Mouse (Mus musculus) kidney, postnatal 14 days (tissue): ENCODE measurements around the gene Plin3.

Experiments
- DNase-seq: peaks from one replicate; pipeline ENCODE4 v3.0.0; 2022; ENCODE audit warnings: mixed read lengths

The Plin3 gene

DNA sequence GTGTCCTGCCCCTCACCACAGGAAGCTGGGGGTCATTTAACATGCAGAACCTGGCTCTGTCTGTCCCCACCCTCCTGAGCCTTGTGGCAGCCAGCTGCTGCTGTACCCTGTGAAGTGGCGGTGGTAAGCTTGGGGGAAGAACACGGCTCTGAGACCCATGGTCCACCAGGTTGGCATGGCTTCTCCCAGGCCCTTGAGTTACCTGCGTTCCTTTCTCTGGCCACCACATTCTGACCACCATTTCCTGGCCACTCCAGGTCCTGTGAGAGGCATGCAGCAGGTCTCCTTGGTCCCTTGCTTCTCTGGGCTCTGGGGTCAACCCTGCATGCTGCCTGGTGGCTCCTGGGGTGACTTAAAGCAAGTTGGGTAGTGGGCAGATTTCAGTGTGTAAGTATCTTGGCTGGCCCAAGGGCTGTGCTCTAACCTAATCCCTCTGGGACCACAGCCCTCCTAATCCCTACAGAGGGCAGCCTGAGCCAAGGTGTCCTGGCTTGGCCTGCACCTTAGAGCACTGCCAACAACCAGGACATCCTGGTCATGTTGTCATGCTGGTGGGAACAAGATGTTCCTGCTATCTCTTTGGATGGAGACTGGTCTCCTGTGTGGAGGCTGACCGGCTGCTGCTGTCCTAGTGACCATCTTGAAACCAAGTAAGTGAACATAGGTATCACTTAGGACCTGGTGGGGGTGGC, at the start of gene Plin3:
Gene Plin3, minus strand, starts transcription at position 343 of the 692 bp plus-strand sequence.
- no peak for DNase-seq

DNA sequence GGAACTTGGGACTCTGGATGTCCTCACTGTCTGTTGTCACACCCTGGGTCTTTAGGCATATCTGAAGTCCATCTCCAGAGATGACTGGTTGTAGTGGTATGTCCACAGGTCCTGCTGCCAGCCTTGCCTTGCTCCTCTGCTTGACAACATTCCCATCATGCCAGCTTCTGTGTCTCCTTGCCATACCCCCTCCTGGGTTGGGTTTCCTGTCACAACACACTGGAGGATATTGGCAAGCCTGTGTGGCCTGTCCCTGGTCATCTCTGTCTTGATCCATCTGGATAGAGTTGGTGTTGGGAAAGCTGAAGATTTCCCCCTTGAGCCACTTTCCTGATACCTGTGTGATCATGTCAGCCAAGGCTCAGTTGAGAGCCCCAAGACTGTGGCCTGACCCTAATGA, 48.0 kb upstream of the Plin3 start:
- no peak for DNase-seq

DNA sequence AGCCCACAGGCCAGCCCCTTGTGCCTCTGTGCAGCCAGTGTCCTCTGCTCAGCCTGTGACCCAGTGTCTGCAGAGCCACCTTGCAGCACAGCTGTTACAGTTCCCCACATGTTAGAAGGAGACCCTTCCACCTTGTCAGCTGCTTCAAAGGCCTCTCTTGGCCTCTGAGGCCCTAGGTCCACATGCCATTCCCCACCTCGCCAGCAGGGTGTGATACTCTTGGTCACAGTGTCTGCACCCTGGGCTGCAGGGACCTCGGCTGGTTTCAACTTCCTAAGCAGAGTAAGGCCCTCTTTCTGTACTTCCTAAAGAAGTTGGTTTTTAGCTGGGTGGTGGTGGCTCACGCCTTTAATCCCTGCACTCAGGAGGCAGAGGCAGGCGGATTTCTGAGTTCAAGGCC, 46.2 kb upstream of the Plin3 start:
- peak; percentile 38 for DNase-seq

DNA sequence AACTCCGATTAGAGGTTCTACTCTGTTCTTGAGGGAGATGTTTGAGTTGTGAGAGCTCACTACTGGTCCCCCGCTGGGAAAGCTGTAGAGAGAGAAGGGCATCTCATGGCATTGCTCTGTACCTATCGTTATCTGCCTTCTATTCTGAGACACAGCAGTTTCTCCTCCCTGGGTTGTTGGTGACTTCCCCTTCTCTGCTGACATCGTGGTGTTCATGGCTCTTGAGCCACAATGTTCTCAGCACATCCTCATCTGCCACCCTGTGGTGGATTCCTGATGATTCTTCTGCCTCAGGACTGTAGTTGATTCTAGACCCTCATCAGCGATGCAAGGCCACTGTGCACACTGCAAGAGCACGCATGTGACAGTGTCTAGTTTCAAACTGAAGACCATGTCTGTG, 45.1 kb upstream of the Plin3 start:
- no peak for DNase-seq

DNA sequence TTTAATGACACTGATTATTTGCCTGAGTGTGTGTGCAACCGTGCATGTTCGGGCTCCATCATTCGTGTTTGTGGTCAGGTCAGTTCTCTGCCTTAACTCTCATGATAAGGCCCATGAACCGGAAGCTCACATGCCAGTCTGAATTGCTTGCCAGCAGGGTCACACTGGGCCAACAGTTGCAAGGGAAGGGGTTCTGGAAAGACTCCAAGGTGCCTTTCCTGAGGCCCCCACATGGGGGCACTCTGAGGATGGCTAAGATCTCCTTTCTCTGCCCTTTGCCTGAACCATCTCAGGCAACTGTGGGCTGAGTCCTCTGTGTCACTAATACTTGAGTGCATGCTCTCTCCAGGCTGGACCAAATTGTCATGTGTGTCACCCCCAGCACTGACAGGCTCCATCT, 44.5 kb upstream of the Plin3 start:
- peak; percentile 81 for DNase-seq

DNA sequence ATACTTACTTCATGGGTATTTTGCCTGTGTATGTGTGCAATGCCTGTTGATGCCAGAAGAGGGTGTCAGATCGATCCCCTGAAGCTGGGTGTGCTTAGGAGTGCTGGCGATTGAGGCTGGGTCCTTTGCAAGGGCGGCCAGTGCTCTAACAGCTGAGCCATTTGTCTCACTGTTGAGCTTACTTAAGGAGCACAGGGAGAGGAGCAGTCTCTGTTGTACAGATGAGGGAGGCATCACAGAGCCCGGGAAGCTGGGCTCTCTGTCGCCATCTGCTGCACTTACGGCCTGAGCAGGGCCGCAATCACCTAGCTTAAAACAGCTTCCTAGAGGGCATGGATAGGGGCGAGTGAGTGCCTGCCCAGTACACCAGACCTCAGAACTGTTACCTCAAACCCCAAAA, 40.3 kb upstream of the Plin3 start:
- DNase-seq: no peak

DNA sequence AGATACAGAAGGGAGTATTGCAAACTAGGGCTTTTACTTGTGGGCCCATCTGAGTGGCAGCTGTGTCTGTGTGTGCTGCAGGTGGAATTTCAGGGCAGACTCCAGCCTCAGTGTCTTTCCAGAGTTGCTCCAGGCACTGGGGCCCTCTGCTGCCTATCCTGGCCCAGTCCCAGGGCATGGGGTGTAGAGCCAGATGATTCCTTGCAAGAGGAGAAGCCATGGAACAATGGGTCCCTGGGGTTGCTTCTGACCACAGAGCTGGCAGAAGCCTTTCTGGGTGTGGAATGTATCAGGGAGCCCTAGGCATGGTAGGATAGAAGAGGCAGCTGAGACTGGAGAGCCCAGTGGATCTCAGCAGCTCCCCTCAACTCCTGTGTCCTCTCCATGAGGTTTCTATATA, 38.6 kb upstream of the Plin3 start:
- no peak for DNase-seq

DNA sequence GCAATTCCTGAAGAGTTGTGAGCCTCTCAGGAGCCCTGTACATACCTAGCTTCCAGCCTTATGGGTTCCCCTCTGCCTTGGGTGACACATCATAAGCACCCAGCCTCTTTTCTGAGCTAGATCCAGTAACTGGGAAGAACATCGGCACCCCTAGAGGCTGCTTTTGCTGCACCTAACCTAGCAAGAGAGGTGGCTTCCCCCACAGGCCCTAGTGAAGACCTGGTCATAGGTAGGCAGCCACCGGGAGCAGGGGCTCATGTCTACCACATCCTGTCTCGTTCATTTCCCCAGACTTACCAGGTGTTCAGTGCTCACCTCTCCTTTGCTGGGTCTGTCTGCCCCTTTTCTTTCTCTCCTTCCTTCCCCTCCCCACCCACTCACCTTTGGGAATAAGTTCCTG, 37.7 kb upstream of the Plin3 start:
- no peak for DNase-seq

DNA sequence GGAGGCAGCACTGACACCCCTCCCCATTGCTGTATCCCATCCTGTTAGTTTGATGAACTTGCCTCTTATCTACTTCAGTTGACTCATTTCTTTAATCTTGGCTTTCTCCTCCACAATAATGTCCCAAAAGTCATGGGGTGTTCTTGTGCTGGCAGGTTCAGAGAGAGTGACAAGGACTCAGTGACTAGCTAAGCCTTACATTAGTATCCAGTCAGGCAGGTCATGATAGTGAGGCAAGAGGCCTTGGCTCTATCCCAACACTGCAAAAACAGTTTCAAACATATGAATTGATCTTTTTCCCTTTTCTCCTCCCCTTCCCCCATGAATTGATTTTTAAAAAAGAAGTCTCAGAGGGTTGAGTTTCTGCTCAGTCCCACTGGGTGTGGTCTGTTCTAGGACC, 36.6 kb upstream of the Plin3 start:
- no peak for DNase-seq

DNA sequence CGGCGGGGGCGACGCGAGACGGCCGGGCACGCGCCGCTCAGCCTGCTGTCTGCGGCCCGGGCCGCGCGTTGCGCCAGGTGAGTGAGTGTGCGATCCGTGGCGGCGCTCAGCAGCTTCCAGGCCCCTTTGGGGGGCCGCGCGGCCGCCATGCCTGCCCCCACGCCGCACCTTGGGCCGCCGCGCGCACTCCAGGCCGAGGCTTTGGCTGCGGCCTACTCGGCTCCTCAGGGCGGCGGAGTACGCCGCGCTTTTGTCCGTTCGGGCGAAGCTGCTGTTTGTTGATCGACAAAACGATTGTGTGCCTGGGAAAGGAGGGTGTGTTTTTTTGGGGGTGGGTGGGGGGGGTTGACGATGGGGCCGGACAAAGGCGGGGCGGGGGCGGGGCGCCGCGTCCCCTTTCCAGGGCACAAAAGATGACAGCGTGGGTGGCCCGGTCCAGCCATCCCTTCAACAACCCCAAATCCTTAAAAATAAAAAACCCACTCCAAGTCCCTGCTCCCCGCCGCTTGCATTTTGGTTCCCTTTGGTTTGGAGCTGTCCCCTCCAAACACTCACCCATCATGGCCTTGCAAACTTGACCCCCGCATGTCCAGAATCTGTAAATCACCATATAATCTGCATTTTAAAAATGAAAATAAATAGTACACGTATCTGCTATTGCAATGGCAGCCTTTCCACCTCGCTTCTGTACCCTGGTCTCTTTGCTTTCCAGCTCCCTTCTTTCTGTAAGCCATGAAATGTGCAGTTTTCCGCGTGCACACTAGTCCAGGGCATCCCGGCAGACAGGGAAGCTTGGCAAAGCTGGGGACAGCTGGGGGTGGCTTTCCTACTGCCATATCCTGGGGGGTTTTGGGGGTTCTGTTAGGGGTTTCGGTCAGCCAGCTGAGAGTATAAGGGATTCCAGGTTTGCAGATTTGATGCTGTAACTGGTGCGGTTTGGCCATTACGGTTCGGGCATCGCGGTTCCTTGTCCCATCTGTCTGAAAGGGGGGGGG, 33.8 kb upstream of the Plin3 start:
- peak; percentile 53 for DNase-seq

DNA sequence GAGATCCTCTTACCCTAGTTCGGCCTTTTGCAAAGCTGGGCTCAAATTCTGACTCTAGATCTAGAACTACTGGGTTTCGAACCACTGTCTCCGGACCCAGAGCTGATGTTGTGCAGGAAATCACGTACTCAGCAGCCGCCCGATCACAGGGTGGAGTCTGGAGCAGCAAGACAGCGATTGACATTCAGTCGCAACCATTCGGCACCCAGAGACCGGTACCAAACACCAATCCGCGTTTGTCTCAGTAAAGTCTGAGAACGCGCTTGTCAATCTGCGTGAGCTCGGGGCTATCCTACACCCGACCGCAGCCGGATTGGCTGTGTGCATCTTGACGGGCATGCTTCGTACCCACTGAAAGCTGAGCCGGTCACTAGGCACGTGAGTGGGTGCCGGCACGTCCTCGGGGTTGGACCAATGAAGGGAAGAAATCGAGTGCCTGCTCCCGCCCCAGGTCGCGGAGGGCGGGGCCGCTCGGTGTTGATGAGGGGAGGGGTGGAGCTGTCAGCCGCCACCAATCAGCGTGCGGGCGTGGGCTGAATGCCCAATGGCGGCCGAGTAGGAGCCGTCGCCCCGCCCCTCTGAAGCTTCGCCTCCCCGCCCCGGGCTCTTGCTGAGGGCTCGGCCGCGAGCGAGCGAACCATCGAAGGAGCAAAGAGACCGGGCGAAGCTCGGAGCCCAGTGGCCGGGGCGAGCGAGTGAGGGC, 32.9 kb upstream of the Plin3 start, which contains the start of gene Kdm4b:
Gene Kdm4b, plus strand, starts transcription at position 613 of the 703 bp plus-strand sequence.
- peak; percentile 99 for DNase-seq

DNA sequence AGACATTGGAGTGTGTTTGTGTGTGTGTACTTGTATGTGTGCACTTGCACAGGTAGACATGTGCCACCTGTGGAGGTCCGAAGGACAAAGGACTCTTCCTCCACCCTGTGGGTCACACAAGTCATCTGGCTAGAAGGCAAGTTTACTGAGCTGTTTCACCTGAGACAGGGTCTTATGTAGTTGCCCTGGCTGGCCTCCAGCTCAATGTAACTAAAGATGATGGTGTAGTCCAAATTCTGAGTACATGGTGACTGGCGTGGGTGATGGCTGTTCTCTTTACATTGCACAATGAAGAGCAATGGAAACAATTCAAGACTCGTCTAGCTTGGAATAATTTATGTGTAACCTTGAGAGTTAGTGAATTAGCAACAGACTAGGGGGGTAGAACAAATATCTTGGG, 31.7 kb upstream of the Plin3 start:
- DNase-seq: no peak

DNA sequence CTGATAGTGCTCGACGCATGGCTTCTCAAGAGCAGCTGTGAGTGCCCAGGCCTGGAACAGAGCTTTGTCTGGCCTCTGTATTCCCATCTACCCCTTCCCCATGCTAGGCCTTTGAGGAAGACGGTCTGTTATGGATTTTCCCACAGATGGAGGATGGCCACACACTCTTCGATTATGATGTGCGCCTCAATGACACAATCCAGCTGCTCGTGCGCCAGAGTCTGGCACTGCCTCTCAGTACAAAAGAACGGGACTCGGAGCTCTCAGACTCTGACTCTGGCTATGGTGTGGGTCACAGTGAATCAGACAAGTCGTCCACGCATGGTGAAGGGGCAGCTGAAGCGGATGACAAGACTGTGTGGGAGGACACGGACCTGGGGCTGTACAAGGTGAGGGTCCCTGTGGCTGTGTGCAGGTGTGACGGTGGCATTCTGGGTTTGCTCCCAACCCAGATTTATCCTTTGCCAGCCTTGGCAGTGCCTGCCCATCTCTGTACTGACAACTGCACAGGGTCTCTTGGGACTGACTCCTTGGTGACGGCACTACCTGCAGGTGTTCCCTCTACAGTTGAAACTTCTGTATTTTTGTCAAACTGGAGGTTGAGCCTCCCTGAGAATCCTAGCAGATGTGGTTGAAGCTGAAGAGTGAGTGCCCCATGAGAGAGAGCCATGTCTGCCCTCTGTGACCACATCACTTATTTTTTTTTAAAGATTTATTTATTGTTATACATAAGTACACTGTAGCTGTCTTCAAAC, 16.7 kb upstream of the Plin3 start:
- DNase-seq: no peak

DNA sequence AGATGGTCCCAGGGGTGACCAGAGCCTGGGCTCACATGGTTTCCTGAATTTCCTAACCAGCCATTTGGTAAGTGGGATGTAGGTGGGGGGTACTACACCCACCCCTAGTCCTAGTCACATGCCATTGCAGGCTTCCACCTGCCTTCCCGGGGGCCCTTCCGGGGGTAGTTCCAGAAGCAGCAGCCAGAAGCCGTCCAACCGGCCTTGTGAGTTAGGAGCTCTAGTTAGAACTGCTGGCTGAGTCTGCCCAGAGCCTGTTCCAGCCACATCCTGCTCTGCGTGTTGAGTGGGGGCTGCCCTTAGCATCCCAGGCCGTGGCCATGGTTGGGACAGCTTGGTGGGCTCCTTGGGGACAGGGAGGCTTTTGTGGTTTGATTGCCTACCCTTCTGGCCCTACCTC, 15.4 kb upstream of the Plin3 start:
- peak; percentile 76 for DNase-seq

DNA sequence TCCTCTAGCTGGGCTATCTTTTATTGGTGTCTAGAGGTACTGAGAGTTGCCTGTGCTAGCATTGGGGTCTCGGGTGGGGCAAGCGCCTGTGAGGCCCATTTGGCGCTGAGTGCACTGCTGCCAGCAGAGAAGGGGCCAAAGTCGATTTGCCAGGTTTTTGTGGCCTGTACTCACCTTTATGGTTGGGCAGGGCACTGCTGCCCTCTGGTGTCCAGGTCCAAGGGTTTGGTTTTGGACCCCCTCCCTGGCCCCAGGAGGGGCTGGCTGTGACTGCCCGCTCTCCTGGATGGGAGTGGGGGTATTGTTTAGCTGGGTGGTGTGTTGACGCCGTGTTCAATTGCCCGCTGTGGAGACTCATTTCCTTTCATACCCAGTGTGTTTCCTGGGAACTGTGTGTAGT, 13.2 kb upstream of the Plin3 start:
- peak; percentile 62 for DNase-seq

DNA sequence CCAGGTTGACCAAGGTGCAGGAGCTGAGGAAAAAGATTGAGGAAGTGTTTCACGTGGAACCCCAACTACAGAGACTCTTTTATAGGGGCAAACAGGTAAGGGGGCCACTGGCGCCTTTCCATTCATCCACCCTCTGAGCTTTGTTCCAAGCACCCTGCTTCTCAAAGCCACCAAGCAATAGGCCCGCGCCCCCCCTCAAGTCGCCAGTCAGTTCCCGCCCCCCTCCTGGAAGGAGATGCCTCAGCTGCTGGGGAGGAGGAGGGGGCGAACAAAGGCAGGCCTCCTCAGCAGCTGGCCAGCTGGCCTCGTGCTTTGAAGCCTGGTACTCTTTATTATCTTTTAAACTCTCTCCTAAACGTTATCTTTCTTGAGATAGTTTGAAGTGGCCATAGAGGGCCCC, 12.5 kb upstream of the Plin3 start:
- no peak for DNase-seq

DNA sequence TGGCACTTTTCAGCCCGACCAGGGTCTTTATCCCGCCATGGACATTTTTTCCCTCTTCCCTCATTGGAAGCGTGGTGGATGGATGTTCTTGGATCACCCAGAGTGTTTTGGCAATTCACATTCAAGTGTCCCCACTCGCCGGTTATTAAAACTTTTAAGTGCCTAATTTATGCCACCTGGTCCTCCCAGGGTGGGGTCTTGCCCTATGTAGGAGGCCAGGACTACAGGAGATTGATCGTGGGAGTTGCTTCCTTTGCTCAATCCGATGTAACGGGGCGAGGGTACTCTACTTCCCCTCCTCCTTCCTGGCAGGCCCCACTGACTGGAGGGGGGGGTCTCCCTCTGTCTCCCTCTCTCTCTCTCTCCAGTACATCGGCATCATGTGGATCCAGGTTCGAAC, 12.0 kb upstream of the Plin3 start:
- DNase-seq: no peak

DNA sequence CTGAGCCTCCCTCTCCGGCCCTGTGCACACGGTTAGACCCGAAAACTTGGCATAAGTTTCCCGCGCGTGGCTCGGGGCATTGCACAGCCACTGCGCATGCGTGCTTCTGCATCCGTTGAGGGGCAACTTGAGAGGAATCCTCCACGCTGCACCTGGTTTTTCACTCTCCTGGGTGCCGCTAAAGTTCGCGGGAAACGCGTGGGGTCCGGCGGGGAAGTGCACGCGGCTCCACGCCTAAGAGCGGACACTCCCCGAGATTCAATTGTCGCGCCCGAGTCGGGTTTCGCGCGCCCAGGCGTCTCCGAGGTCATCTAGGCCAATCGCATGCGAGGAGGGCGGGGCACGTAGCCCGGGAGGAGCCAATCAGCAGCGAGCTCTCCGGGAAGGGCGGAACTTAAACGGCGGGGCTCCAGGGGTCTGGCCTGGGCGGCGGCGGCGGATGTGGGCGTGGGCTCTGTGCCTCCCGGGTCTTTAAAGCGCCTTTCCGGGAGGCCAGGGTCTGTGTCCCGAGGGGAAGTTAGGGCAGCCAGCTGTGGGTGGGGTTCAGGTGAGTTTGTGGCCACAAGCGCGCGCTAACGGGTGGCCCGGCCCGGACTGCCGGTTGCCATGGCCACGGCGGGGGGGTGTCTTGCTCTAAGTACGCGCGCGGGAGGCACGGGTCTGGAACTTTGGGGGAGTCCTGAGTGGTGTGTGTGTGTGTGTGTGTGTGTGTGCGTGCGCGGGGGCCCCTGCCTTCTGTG, 11.3 kb upstream of the Plin3 start:
- peak; percentile 97 for DNase-seq

DNA sequence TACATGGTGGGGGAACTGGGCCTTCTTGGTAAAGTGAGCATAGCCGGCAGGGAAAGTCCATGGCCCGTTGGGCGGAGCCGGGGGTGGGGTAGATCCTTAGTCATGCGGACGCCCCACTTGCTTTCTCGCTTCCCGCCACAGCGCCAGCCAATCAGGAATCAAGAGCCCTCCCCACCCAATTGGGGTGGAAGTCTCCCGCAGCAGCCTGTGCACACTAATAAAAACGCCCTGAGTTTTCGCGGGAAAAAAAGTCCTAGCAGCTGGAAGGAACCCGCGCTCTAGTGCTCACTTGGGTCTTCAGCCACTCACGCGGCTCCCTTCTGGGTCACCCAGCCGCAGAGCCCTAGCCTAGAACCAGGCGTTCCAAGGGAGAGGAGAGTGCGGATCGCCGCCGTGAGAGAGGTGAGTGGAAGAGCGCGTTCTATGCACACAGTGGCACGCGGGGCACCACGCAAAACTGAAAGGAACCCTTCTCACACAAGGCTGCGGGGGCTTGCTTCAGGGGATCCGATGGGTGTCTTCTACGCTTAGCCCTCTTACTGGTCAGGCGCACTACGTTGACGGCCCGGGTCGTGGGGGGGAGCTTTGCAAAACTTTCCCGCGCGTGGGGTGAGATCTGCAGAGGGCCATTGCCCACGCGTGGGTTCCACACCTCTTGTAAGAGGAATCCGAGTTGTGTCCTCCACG, 10.6 kb upstream of the Plin3 start, which contains the start of gene Uhrf1:
Gene Uhrf1, plus strand, starts transcription at position 162 of the 687 bp plus-strand sequence.
- peak; percentile 89 for DNase-seq

DNA sequence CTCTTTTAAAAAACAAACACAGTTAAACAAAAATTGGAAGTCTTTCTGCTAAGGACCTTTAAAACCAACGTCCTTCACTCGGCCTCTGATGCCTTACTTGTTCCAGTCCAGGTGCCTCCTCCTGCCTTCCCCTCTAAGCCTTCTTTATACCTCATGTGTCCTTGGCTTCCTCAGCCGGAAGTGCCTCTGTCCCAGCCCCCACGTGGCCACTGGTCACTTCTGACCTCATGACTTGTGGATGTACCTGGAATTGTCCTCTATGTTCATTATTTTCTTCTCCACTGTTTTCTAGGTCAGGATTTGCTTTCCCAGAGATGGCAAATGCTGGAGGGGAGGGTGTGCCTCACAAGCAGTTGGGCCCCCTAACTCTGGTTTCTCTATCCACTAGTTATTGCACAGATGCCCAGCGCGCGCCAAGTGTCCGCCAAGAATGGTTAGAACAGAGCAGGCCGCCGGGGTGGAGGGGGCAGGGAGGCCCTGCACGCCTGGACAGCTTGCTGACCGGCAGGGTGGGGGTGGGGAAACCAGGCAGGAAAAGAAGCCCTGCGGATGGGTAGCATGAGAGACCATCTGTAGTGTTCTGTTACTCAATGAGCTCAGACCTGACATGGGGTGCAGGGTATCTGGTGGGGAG, 9.8 kb upstream of the Plin3 start:
- peak; percentile 64 for DNase-seq

DNA sequence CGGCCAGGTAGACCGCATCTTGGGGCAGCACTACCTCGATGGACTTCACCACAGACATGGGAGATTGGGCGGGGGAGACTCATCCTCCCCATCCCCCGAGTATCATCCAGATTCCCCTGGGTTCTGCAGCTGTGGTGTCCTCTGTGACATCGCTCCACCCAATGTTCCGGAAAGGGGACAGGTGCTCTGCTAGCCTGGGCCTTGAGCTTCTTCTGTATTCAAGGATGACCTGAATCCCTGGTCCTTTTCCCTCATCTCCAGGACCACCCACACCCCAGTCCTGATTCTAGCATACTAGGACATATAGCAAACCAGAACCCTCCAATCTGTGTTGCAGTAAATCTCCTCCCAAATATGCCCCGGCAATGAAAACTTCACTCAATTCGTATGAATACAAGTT, 7.5 kb upstream of the Plin3 start, which contains the start of gene Arrdc5:
Gene Arrdc5, minus strand, starts transcription at position 101 of the 400 bp plus-strand sequence.
- DNase-seq: no peak
